Mouse (Mus musculus): ENCODE data around the gene Per3. TPM values are rescaled to one million over a fixed set of nuclear protein-coding genes. Genes with fewer than 3 reads are reported as not detected.

Per3 gene
- 10 to 100 TPM; 13.2 to 15.2 TPM for total RNA-seq (2021)
- long read RNA-seq, partial matches to known transcripts = 0 of 5 reads
- long read RNA-seq, other reads (novel, unspliced or antisense) = 5 of 5 reads

DNA sequence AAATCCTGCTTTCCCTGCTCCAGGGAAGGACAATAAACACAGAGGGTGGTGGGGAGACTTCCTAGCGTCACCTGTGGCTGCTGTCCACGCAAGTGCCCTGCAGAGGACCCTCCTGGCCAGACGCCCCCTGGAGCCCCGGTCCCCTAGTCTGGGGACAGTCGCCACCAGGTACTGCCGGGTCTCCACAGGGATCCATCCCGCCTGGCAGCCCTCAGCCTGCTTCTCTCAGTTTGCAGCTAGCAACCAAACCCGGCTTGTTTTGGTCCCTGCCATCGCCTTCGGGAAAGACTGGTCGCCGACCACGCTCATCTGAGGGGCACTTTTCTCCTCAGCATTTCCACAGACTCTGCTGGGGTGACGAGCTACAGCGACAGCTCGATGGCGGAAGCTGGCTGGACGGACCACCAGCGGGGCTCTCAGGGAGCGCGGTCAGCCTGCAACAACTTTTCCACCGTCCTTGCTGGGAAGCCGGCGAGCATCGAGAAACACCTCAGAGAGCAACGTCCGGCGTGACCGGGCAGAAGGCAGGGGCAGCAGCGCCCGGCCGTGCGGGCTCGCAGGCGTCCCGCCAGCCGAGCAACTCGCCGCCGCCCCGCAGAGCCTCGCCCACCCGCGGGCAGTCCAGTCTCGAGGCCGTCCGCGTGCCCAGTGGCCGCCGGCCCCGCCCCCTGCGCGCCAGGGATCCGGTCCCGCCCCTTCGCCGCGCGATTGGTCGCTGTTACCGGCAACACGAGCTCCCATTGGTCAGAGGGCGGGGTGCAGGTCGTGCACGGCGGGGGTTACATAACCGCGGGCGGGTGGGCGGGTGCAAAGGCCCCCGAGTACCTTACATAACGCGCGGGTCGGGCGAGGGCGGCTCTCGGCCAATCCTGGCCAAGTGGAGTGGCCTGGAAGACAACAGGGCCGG, at the start of gene Per3:
Gene Per3, minus strand, starts transcription at position 629 of the 907 bp plus-strand sequence.
- DNase-seq (ENCODE audit: low spot score in 2 of 2) = peak; percentile 97 to 99

DNA sequence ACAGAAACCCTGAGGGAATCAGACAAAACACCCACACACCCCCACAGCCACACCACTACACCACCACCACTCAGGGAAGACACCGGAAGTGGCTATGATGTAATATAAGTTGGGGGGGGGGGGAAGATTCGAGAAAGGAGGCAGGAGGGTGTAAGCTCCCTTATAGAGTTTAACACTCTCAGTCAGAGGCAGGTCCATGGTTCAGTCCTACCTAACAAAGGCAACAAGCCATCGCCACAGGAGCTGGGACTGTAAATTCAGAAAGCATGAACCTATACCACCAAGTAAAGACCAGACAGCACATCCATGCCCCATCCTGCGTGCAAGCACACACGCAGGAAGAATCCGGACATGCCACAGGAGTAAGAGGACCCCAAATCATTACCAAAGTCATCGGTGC, 44.8 kb upstream of the Per3 start, which contains the start of gene Gm13090:
Gene Gm13090, plus strand, starts transcription at position 301 of the 400 bp plus-strand sequence.
- DNase-seq (ENCODE audit: low spot score in 2 of 2) = no peak

DNA sequence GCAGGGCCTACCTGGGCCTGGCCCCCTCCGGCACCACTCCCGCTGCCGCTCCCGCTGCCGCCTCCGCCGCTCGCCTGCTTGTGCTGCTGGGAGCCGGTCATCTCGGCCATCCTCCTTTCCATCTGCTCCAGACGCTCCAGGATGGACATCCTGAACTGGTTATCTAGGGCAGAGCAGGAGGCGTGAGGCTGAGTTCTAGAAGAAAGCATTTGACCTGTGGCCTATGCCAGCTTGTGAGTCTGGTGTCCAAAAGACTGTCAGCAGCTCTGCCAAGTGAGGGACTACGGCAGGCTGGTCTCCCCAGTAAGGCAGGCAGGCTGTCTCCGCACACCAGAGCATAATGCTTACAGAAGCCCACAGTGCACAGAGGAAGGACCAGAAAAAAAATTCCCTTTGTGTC, 44.4 kb upstream of the Per3 start:
- no peak for DNase-seq (ENCODE audit: low spot score in 2 of 2)

DNA sequence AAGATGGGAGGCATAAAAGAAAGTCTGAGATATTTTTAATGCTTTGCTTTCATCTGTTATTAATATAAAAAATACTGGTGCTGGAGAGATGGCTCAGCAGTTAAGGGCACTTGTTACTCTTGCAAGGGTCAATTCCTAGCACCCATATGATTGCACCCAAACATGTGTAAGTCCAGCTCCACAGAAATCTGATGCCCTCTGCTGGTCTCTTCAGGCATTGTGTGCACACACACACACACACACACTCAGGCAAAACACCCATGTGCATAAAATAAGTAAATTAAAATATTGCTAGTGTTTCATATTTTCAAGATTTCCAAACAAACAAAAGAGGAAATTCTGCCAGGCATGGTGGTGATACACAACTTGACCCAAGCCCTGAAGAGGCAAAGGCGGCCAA, 42.9 kb upstream of the Per3 start:
- DNase-seq (ENCODE audit: low spot score in 2 of 2) = no peak

DNA sequence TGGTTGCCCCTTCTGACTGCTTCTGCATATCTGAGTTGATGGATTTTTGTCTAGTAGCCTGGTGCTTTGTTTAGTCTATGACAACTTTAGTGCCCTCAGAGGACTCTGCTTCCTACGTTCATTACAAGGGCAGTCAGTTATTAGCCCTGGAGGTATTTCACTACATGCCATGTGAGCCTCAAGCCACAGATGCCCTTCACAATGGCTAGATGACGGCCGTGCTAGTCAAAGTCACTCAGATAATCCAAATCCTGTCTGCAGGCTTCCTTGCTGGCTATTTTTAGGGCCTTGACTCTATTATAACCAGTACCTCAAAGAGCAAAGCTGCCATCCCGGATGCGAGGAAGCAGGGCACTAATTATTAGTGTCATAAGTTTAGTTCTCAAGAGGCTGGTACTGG, 38.6 kb upstream of the Per3 start:
- no peak for DNase-seq (ENCODE audit: low spot score in 2 of 2)

DNA sequence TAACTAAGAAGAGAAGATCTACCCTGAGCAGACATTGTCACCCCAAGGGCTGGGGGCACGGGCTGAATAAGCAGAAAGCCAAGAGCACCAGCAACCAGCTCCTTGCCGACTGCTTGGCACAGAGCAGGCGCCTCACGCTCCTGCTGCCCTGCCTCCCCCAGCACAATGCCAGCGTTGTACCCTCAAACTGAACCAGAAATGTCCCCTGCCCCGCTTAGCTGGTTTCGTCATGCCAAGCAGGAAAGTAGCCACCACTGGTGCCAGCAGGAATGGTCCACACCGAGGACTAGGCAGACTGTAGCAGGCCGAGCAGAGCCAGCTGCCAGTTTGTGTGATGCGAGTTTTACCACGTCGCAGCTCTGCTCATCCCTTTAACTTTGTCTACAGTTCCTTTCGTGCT, 37.5 kb upstream of the Per3 start:
- DNase-seq (ENCODE audit: low spot score in 2 of 2) = no peak

DNA sequence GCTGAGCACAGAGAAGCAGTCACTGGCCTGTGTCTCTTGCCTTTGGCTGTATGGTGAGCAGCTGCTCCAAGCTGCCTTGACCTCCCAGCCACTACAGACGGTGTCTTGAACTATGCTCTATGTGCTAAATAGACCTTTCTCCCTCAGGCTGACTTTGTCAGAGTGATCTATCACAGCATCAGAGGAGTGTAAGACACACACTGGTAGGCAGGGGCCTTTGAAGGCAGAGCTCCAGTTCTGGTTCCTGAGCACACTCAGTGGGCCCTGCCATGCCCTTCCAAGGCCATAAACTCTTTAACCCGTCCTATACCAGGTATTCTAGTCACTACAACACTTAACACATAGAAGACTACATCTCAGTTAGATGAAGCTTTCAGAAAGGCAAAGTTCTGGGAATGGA, 36.9 kb upstream of the Per3 start:
- DNase-seq (ENCODE audit: low spot score in 2 of 2) = no peak

DNA sequence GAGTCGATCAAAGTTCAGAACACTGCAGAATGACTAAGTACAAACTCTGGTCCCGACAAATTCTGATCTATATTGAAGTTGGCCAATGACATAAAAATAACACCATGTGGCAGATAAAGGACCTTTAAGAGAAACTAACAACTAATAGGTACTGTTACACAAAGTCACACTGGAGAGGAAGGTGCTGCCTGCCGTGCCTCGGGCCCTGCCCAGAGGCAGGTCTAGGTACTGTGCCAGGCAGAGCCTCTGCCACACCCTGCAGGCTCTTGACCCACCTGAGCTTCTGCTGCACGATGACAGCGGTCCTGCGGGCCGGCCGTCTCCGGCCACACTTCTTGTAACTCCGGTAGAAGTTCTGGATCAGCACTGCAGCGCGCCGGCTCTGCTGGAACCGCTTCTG, 30.4 kb upstream of the Per3 start:
- DNase-seq (ENCODE audit: low spot score in 2 of 2) = no peak

DNA sequence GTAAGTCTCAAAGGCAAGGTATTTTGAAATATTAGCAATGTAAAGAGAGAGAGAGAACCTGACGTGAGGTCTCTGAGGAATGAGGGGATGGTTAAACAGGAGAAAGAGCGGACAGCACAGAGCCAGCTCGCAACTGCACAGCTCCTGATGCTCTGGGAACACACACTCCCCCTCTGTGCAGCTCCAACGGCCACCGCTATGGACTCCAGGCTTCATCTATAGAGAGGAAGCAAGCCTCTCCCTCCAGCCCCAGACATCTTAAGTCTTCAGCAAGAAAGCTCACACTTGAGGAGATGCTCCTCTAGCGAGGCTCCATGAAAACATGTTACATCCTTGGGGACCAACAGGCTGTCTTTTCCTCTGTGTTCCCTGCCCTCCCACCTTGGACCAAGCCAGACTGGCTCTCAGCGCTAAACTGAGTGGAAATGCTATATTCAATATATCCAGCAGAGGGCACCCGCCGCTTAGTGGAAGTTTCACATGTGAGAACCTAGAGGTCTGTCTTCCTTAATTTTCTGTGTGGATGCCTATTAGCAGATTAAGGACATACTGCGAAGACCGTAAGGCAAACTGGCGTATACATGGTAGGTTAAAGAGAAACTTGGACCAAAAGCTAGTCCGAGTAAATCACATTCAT, 28.8 kb upstream of the Per3 start:
- DNase-seq (ENCODE audit: low spot score in 2 of 2) = peak; percentile 85 to 87

DNA sequence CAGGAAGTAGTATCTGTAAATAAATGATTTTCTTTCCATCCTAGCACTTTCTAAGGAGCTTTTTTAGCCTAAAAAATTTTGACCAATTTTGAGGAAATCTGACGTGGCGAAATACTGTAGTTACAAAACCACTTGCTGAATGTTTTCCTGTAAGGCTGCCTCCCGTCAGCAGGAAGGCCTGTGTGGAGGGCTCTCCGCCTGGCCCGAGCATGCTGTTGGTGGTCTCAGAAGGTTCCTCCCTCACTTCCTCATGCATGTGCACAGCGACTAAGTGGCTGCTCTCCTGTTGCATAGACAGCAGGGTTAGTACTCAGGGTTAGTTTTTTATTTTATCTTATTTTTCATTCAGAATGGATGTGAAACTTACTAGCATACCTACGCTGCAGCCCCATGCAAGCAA, 26.5 kb upstream of the Per3 start:
- DNase-seq (ENCODE audit: low spot score in 2 of 2) = no peak

DNA sequence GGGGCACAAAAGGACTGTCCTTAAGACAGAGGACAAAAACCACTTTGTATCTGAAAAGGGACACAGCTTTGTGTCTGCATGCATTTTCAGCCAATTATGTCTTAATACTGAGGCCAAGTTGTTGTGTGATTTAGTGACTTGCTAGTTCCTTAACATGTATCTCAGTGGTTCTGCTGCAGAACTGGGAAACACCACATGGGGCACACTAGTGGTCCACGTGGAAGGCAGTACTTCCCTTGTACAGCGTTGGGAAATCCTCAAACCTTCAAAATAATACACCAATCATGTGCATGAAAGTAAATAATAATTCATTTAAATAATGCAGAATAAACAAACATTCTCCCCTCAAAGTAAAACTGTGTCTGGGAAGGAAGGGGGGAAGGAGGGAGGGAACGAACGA, 24.3 kb upstream of the Per3 start:
- no peak for DNase-seq (ENCODE audit: low spot score in 2 of 2)

DNA sequence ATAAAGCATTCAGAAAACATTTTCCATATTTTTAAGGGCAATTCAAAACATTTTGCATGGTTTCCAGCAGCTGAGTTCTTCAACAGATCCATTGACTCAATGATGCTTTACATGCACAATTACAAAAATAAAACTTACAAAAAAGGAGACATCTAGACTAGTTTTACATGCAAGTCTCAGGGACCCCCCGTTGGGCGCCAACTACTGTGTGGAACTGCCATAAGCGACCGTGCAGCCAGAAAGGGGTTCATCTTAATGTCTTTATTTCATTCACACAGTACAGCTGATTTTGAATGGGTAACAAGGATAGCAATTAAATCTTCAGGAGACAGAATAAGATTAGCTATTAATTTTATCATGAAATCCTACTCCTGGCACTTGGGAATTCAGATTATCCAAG, 15.1 kb upstream of the Per3 start:
- no peak for DNase-seq (ENCODE audit: low spot score in 2 of 2)

DNA sequence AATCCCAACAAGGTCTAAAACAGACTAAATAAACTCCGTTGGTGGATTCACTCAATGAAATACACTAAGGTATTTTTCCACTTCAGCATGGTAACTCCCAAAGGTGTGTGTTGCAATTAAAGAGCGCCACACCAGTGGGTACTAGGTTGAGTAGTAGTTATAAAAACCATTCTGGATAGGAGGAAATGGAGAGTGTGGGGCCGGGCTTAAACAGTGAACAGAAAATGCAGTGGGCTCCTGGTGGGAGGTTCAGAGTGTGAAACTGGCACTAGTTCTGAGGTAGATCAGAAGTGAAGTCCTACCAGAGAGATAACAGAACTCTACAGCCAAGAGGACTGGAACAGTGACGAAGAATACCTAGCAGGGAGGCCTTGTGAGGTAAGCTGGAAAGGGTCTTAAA, 14.2 kb upstream of the Per3 start:
- DNase-seq (ENCODE audit: low spot score in 2 of 2) = no peak

DNA sequence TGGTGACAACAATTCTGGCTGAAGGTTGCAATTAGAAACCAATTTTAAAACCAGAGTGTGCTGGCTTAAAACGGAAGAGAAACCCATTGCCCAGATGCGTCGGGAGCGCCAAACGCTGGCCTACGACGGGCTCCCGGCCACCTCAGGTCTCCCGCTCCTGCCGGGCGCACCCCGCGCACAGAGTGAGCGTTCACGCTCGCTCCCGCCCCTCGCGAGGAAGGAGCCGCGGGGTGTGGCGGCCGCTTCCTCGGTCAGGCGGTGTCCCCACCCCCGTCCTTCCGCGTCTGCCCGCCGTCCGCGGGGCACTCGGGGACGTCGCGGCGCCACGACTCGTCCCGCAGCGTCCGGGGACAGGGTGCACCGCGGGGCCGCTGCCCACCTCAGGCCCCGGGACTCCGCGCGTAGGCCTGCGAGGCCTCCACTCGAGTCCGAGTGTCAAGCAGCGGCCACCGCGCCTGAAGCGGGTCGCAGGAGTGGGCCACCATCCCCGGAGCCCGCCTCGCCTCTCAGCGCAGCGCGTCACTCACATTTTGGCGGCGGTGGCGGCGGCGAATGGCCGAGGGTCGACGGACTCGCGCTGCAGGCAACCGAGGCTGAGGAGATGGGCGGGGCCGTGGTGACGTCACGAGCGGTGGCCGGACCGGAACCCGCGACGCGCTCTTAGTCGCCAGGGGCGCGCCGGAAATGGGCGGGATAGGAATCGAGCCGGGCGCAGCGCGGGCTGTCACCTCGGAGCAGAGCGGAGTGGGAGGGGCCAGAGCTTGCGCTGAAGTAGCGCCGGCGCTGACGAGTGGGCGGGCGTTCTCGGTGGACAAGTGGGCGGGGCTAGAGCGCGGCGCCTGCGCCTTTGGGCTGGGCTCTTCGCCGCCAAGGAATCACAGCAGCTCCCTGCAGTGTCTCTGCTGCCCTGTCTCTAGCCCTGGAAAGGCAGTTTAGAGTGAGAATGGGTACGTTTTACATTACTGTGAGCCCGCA, 13.2 kb upstream of the Per3 start, which contains the start of gene Vamp3:
Gene Vamp3, minus strand, starts transcription at position 617 of the 975 bp plus-strand sequence.
- DNase-seq (ENCODE audit: low spot score in 2 of 2) = peak; percentile 99

DNA sequence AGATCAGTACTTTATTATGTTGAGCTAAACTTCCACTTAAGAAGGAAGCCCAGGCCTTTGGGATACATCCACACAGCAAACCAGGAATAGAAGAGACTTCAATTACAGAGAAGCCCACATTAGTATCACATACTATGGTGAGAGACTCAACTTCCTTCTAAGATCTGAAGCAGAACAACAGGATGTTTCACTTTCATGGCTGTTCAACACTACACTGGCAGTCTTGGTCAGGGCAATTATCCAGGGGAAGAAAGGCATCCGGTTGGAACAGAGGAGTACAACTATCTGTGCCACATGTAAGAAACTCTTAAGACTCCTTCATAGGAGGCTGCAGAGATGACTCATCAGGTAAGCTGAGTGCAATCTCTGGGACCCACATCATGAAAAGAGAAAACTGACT, 6.7 kb upstream of the Per3 start:
- no peak for DNase-seq (ENCODE audit: low spot score in 2 of 2)

DNA sequence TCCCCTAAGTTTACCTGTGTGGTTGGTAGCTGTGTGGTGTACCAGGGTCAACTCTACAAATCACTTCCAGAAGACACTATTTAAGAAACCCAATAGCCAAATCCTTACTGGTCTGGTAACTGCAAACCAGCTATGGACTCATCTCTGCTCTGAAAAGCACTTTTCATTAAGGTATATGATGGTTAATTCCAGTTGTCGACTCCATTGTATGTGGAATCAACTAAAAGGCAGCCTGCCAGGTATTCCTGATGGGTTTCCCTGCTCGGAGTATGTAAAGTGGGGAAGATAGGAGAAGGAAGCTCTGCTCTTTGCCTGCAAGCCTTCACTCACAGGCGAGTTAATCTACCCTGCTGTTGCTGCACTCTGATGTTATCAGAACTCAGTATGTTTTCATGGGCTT, 2.1 kb upstream of the Per3 start:
- no peak for DNase-seq (ENCODE audit: low spot score in 2 of 2)

DNA sequence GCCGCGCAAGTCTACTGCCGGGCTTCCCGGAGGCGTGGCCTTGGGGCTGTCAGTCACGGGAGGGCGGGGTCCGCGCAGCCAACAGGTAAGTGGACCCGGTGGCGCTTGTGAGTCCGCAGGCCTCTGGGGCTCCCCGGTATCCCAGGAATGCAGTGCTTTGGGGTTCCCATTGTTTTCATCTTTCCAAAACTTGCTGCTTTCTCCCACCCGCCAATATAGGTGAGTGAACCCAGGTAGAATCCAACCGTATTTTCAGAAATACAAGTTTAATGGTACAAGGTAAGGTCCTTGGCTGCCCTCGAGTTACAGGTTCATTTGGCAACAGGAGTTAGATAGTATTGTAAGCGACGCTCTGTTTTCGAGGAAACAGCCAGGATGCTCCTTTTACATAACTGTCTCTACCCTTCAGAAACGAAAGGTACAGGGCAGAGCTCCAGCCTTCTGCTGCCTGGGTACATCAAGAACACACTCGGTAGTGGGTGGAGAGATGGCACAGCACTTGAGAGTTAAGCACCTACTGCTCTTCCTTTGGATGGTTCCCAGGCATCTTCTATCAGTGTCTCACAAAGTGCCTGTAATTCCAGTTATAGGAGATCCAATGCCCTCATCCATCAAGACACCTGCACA, 592 bp upstream of the Per3 start:
- DNase-seq (ENCODE audit: low spot score in 2 of 2) = peak in 1 of 2 experiments; percentile 33

DNA sequence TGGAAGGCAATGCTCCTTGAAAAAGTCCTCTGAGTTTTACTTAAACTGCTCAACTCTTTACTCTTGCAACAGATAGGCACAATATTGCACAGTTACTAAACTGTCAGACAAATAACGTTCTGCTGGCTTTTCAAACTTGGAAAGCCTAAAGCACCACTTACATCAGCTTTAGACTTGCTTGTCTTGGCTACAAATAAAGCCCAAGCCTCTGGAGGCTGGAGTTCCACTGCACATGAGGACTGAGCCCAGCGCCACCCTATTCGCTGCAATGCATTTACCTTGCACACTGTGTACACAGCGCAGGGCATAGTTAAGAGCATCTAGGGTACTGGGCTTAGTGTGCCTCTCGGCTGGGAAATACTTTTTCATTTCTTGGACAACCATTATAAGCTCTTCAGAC, 1.2 kb downstream of the Per3 start:
- DNase-seq (ENCODE audit: low spot score in 2 of 2) = no peak

DNA sequence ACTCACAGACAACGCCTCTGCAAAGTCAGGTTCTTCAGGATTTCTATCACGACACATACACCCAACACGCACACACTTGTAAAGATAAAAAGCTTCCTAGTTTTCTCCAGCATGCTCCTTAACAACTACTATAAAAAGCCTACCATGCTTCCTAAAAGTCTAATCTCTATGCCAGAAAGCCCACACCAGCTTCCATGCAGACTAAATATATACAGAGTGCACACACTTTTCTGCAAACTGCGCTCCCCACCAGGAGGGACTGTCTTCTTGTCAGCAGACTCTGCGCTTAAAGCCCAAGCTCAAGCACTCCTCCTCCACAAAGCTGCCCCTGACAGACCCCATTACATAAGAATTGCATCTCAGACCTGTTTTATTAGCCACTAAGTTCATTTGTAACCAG, 3.0 kb downstream of the Per3 start:
- DNase-seq (ENCODE audit: low spot score in 2 of 2) = no peak

DNA sequence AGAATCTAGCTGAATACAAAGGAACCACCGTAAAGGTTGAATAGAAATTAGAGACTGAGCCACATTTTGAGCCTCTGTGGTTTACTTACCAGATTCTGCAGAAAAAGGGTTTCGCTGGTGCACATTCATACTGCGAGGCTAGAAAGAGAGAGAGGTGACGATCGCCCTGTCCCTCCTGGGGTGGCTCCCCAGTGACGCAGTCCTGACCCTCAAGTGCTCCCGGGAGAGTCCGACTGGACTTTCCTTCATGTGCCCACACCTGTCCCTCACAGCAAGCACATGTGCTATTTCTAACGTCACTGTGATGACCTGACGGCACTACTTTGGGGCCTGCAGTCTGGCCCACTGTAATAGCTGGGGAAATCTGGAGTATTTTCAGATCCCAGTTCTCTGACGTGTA, 6.7 kb downstream of the Per3 start:
- no peak for DNase-seq (ENCODE audit: low spot score in 2 of 2)

DNA sequence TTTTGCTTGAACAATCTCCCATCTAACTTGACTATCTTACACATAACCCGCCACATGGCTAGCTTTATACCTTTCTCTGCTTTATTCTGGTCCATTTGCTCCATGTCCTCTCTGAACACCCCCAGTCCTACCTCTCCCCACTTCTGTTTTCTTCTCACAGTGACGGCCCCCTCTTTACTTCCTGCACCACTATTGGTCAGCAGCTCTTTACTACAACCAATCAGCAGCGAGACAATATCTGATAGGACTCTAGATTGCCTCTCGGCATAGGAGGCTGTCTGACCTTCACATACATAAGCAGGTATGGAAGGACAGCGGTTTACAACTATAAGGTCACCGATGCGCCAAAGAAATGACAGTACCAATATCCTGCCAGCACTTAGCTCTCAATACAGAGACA, 7.9 kb downstream of the Per3 start:
- DNase-seq (ENCODE audit: low spot score in 2 of 2) = no peak
